8 mouse cellular contexts compared by ENCODE assay signal in genomic region chr11:97021121-97021765, GRCm38 (mm10). TPM values are rescaled to one million over a fixed set of nuclear protein-coding genes. Genes with fewer than 3 reads are reported as not detected.
A peak's percentile ranks its signal among the peaks of the same experiment; 100 is the strongest.
DNase-seq lines count a peak whose midpoint lies in the region; ATAC-seq and TF ChIP-seq lines count a peak whose summit lies in the region.

No protein-coding gene starts in this region.

- 2% methylated on average over 26 of the region's 27 CpGs for WGBS in kidney, embryonic 16.5 days
- 2% methylated on average over 27 of the region's 27 CpGs for WGBS in hindbrain, postnatal 0 days
- 1% methylated on average over 27 of the region's 27 CpGs for WGBS in cerebellum, adult 2 months

- no peaks in the 10 kb centered on the region for H3K36me3 ChIP-seq in kidney, embryonic 16.5 days (ENCODE audit: insufficient read depth, low read length)
- H3K36me3 ChIP-seq in hindbrain, postnatal 0 days (ENCODE audit: insufficient read depth, low read length) = no peaks in the 10 kb centered on the region

- no peak for TF ChIP-seq POLR2A in cerebellum, adult 2 months (IDR thresholded peaks at IDR 0.05; ENCODE audit: borderline replicate concordance, insufficient read depth, low read length)

- peaks cover 56% of the 10 kb centered on the region for H3K4me1 ChIP-seq in kidney, embryonic 16.5 days (ENCODE audit: insufficient read depth, low read length)
- H3K4me1 ChIP-seq in hindbrain, postnatal 0 days (ENCODE audit: insufficient read depth, low read length) = no peaks in the 10 kb centered on the region
- H3K4me1 ChIP-seq in cerebellum, adult 2 months (ENCODE audit: control insufficient read depth, insufficient read depth, low read length) = no peaks in the 10 kb centered on the region

- no peak overlapping the region for H3K27ac ChIP-seq in kidney, embryonic 16.5 days (ENCODE audit: low read length)
- no peak overlapping the region for H3K27ac ChIP-seq in hindbrain, postnatal 0 days
- no peak overlapping the region for H3K27ac ChIP-seq in cerebellum, adult 2 months (ENCODE audit: insufficient read depth, low read length)

- 0 out of 2 replicates have a peak, but pooled peaks have one; percentile 16 for ATAC-seq in kidney, embryonic 16.5 days (ENCODE audit: low FRiP score, low TSS enrichment)
- peak; percentile 8; the same call in 1 of the 2 replicates for ATAC-seq in hindbrain, postnatal 0 days

- H3K9ac ChIP-seq in kidney, embryonic 16.5 days (replicated peaks; ENCODE audit: low read length) = peak overlapping the region; percentile 46
- no peak overlapping the region for H3K9ac ChIP-seq in hindbrain, postnatal 0 days (replicated peaks; ENCODE audit: low read length)

- no peak for TF ChIP-seq CTCF in hindbrain, postnatal 0 days (IDR thresholded peaks at IDR 0.05; ENCODE audit: low read depth)
- no peak for TF ChIP-seq CTCF in cerebellum, adult 2 months (IDR thresholded peaks at IDR 0.05; ENCODE audit: borderline replicate concordance, insufficient read depth, low read depth, low read length)

- peaks cover 71% of the 10 kb centered on the region for H3K27me3 ChIP-seq in kidney, embryonic 16.5 days (ENCODE audit: insufficient read depth, low read length)
- peaks cover 78% of the 10 kb centered on the region for H3K27me3 ChIP-seq in hindbrain, postnatal 0 days (ENCODE audit: insufficient read depth, low read length)
- peaks cover 8% of the 10 kb centered on the region; the same call in 1 of the 2 replicates for H3K27me3 ChIP-seq in cerebellum, adult 2 months (ENCODE audit: control insufficient read depth, insufficient read depth, low read length)

- peak overlapping the region; percentile 95 for H3K4me2 ChIP-seq in kidney, embryonic 16.5 days (replicated peaks; ENCODE audit: low read depth, low read length)
- peak overlapping the region; percentile 70 for H3K4me2 ChIP-seq in hindbrain, postnatal 0 days (ENCODE audit: low read depth, low read length)

- H3K4me3 ChIP-seq in kidney, embryonic 16.5 days (ENCODE audit: low read length) = peak overlapping the region; percentile 64
- peak overlapping the region; percentile 39 for H3K4me3 ChIP-seq in hindbrain, postnatal 0 days (ENCODE audit: low read length)
- H3K4me3 ChIP-seq in cerebellum, adult 2 months (replicated peaks; ENCODE audit: insufficient read depth, low read depth, low read length) = no peak overlapping the region

- H3K9me3 ChIP-seq in kidney, embryonic 16.5 days (ENCODE audit: low read length) = no peaks in the 10 kb centered on the region
- H3K9me3 ChIP-seq in hindbrain, postnatal 0 days (ENCODE audit: low read length) = no peaks in the 10 kb centered on the region

- no peak for DNase-seq in kidney, postnatal 25 days
- DNase-seq in embryo, embryonic 10.5 days (ENCODE audit: low spot score) = peak; percentile 58
- no peak for DNase-seq in hindbrain, postnatal 0 days (ENCODE audit: low spot score)
- peak; percentile 41 for DNase-seq in neural tube, embryonic 10.5 days (ENCODE audit: extremely low spot score, low spot score)
- DNase-seq in cerebellum, adult 2 months = no peak
- DNase-seq in right cerebral cortex, adult 18-20 months = no peak
- DNase-seq in urinary bladder, adult 2 months (ENCODE audit: low spot score) = no peak

RNA-seq across cellular contexts. Expression of gene Sp6, which starts 8.0 kb away (rescaled TPM):
- 1.6 and 2.0 TPM in 2 replicates for polyA plus RNA-seq in kidney, embryonic 16.5 days (2015; fragmentation: Nextera tagmentation; extraction: Ambion mirVana)
- total RNA-seq in hindbrain, postnatal 0 days (2014; rRNA removed) = 0.18 and 0.99 TPM in 2 replicates
- 0.38 and 0.54 TPM in 2 replicates for polyA plus RNA-seq in hindbrain, postnatal 0 days (2015; fragmentation: Nextera tagmentation; extraction: Ambion mirVana)
- 1.4 and 2.1 TPM in 2 replicates for polyA plus RNA-seq in cerebellum, adult 2 months (2012; rRNA removed)
- polyA plus RNA-seq in urinary bladder, adult 2 months (2012; rRNA removed) = 6.7 and 7.6 TPM in 2 replicates

RNA-seq across cellular contexts. Expression of gene Scrn2, which starts 8.5 kb away (rescaled TPM):
- 45.7 and 50.9 TPM in 2 replicates for polyA plus RNA-seq in kidney, embryonic 16.5 days (2015; fragmentation: Nextera tagmentation; extraction: Ambion mirVana)
- total RNA-seq in hindbrain, postnatal 0 days (2014; rRNA removed) = 10.5 and 24.0 TPM in 2 replicates
- polyA plus RNA-seq in hindbrain, postnatal 0 days (2015; fragmentation: Nextera tagmentation; extraction: Ambion mirVana) = 12.4 and 13.8 TPM in 2 replicates
- polyA plus RNA-seq in cerebellum, adult 2 months (2012; rRNA removed) = 12.2 and 13.9 TPM in 2 replicates
- polyA plus RNA-seq in urinary bladder, adult 2 months (2012; rRNA removed) = 10.3 and 12.5 TPM in 2 replicates

RNA-seq across cellular contexts. Expression of gene Lrrc46, which starts 20.0 kb away (rescaled TPM):
- polyA plus RNA-seq in kidney, embryonic 16.5 days (2015; fragmentation: Nextera tagmentation; extraction: Ambion mirVana) = 1.3 and 1.5 TPM in 2 replicates
- total RNA-seq in hindbrain, postnatal 0 days (2014; rRNA removed) = 0.36 and 3.5 TPM in 2 replicates
- 3.5 and 4.1 TPM in 2 replicates for polyA plus RNA-seq in hindbrain, postnatal 0 days (2015; fragmentation: Nextera tagmentation; extraction: Ambion mirVana)
- polyA plus RNA-seq in cerebellum, adult 2 months (2012; rRNA removed) = 1.2 and 1.4 TPM in 2 replicates
- polyA plus RNA-seq in urinary bladder, adult 2 months (2012; rRNA removed) = 0.21 and 0.52 TPM in 2 replicates

RNA-seq across cellular contexts. Expression of gene Mrpl10, which starts 20.1 kb away (rescaled TPM):
- polyA plus RNA-seq in kidney, embryonic 16.5 days (2015; fragmentation: Nextera tagmentation; extraction: Ambion mirVana) = 92.9 and 98.8 TPM in 2 replicates
- 64.6 and 69.3 TPM in 2 replicates for total RNA-seq in hindbrain, postnatal 0 days (2014; rRNA removed)
- polyA plus RNA-seq in hindbrain, postnatal 0 days (2015; fragmentation: Nextera tagmentation; extraction: Ambion mirVana) = 64.9 and 66.6 TPM in 2 replicates
- 83.5 and 88.5 TPM in 2 replicates for polyA plus RNA-seq in cerebellum, adult 2 months (2012; rRNA removed)
- polyA plus RNA-seq in urinary bladder, adult 2 months (2012; rRNA removed) = 60.0 and 63.9 TPM in 2 replicates

RNA-seq across cellular contexts. Expression of gene Osbpl7, which starts 29.2 kb away (rescaled TPM):
- 10.2 and 10.4 TPM in 2 replicates for polyA plus RNA-seq in kidney, embryonic 16.5 days (2015; fragmentation: Nextera tagmentation; extraction: Ambion mirVana)
- total RNA-seq in hindbrain, postnatal 0 days (2014; rRNA removed) = 11.5 and 14.6 TPM in 2 replicates
- polyA plus RNA-seq in hindbrain, postnatal 0 days (2015; fragmentation: Nextera tagmentation; extraction: Ambion mirVana) = 12.5 and 13.2 TPM in 2 replicates
- polyA plus RNA-seq in cerebellum, adult 2 months (2012; rRNA removed) = 25.5 and 26.5 TPM in 2 replicates
- 10.8 and 11.7 TPM in 2 replicates for polyA plus RNA-seq in urinary bladder, adult 2 months (2012; rRNA removed)

Comparison
In these comparisons a context has a peak if more than half of its experiments do, and no peak if none do; other contexts are left out.
1. DNase-seq: peak in embryo, embryonic 10.5 days (single experiment) and neural tube, embryonic 10.5 days (single experiment); none in kidney, postnatal 25 days (0 of 2), hindbrain, postnatal 0 days (single experiment), cerebellum, adult 2 months (0 of 2), right cerebral cortex, adult 18-20 months (single experiment) and urinary bladder, adult 2 months (single experiment).